Mouse (Mus musculus) forebrain, embryonic 12.5 days (tissue): Measurements from ENCODE around the gene Tmem207. TPM values are rescaled to one million over a fixed set of nuclear protein-coding genes. Genes with fewer than 3 reads are reported as not detected.

Experiments used
- polyA plus RNA-seq: library from polyadenylated mRNA; unstranded; fragments of >200 nt; fragmentation: Nextera tagmentation; extraction: Ambion mirVana; gene quantifications from 2 replicates; pipeline ENCODE4 v1.2.1, GENCODE M21; 2016

Gene Tmem207
- polyA plus RNA-seq, 1 experiment from 2014 or later, result 0.09 TPM

Other genes with a start within 250 kb of the Tmem207 start
- 1.4 and 2.9 TPM in 2 replicates for gene Cldn1, start 154.9 kb downstream of the Tmem207 start, polyA plus RNA-seq
- not detected in 2 replicates for gene Cldn16, start 63.6 kb downstream of the Tmem207 start, polyA plus RNA-seq
- gene Il1rap, start 54.9 kb upstream of the Tmem207 start, polyA plus RNA-seq, result 3.5 and 3.7 TPM in 2 replicates